Mouse (Mus musculus): ENCODE measurements around the gene Cdc42ep1. TPM values are rescaled to one million over a fixed set of nuclear protein-coding genes. Genes with fewer than 3 reads are reported as not detected.

The Cdc42ep1 gene
- polyA plus RNA-seq, 1 experiment from 2014 or later, result 13.1 TPM

GRCm38 (mm10) chr15:78868826-78869233 is 26.4 kb downstream of the Cdc42ep1 start:
- Histone ChIP-seq H3K4me3 (ENCODE audit: low read depth, low read length) (no peak overlapping the region), H3K4me2 (ENCODE audit: low read depth, low read length) (no peak overlapping the region), H3K4me1 (ENCODE audit: control insufficient read depth, low read depth, low read length) (no peaks in the 10 kb centered on the region), H3K9ac (ENCODE audit: low read depth, low read length) (no peak overlapping the region), H3K9me3 (replicated peaks; ENCODE audit: control insufficient read depth, low read length) (no peaks in the 10 kb centered on the region), H3K27ac (ENCODE audit: low read length) (no peak overlapping the region), H3K27me3 (ENCODE audit: control insufficient read depth, insufficient read depth, low read depth, low read length) (no peaks in the 10 kb centered on the region), H3K36me3 (ENCODE audit: control insufficient read depth, insufficient read depth) (no peaks in the 10 kb centered on the region)
- ATAC-seq (ENCODE audit: low read depth), result no peak
- 71% methylated on average over 7 of the region's 7 CpGs for WGBS (ENCODE audit: insufficient replicate concordance)

GRCm38 (mm10) chr15:78869775-78870174 is 27.4 kb downstream of the Cdc42ep1 start:
- Histone ChIP-seq H3K36me3 (ENCODE audit: control insufficient read depth, insufficient read depth) (no peaks in the 10 kb centered on the region), H3K27ac (ENCODE audit: low read length) (no peak overlapping the region), H3K4me1 (ENCODE audit: control insufficient read depth, low read depth, low read length) (no peaks in the 10 kb centered on the region), H3K4me2 (ENCODE audit: low read depth, low read length) (no peak overlapping the region), H3K27me3 (ENCODE audit: control insufficient read depth, insufficient read depth, low read depth, low read length) (no peaks in the 10 kb centered on the region), H3K9ac (ENCODE audit: low read depth, low read length) (no peak overlapping the region), H3K9me3 (replicated peaks; ENCODE audit: control insufficient read depth, low read length) (no peaks in the 10 kb centered on the region), H3K4me3 (ENCODE audit: low read depth, low read length) (no peak overlapping the region)
- ATAC-seq (ENCODE audit: low read depth), result no peak
- 15% methylated on average over 6 of the region's 6 CpGs for WGBS (ENCODE audit: insufficient replicate concordance)

- H3K9me3 ChIP-seq (replicated peaks; ENCODE audit: control insufficient read depth, low read length), result no peaks in the 10 kb centered on the region
- H3K9ac ChIP-seq (ENCODE audit: low read depth, low read length), result no peak overlapping the region
- H3K4me2 ChIP-seq (ENCODE audit: low read depth, low read length), result no peak overlapping the region
- no peak overlapping the region for H3K27ac ChIP-seq (ENCODE audit: low read length)
- WGBS (ENCODE audit: insufficient replicate concordance), result 56% methylated on average over 5 of the region's 5 CpGs
- H3K4me3 ChIP-seq (ENCODE audit: low read depth, low read length), result no peak overlapping the region
- H3K36me3 ChIP-seq (ENCODE audit: control insufficient read depth, insufficient read depth), result no peaks in the 10 kb centered on the region
- peaks cover 12% of the 10 kb centered on the region for H3K4me1 ChIP-seq (ENCODE audit: control insufficient read depth, low read depth, low read length)
- H3K27me3 ChIP-seq (ENCODE audit: control insufficient read depth, insufficient read depth, low read depth, low read length), result no peaks in the 10 kb centered on the region
- ATAC-seq (ENCODE audit: low read depth), result no peak
These were observed 29.7 kb downstream of the Cdc42ep1 start for GRCm38 (mm10) chr15:78872021-78872608.

- Histone ChIP-seq H3K4me2 (ENCODE audit: low read depth, low read length) (no peak overlapping the region), H3K4me1 (ENCODE audit: control insufficient read depth, low read depth, low read length) (peaks cover 20% of the 10 kb centered on the region), H3K9ac (ENCODE audit: low read depth, low read length) (no peak overlapping the region), H3K27me3 (ENCODE audit: control insufficient read depth, insufficient read depth, low read depth, low read length) (no peaks in the 10 kb centered on the region), H3K27ac (ENCODE audit: low read length) (no peak overlapping the region), H3K9me3 (replicated peaks; ENCODE audit: control insufficient read depth, low read length) (no peaks in the 10 kb centered on the region), H3K36me3 (ENCODE audit: control insufficient read depth, insufficient read depth) (no peaks in the 10 kb centered on the region), H3K4me3 (ENCODE audit: low read depth, low read length) (no peak overlapping the region)
- WGBS (ENCODE audit: insufficient replicate concordance), result 59% methylated on average over 13 of the region's 13 CpGs
- no peak for ATAC-seq (ENCODE audit: low read depth)
These were observed 31.5 kb downstream of the Cdc42ep1 start for GRCm38 (mm10) chr15:78873803-78874435.

GRCm38 (mm10) chr15:78874989-78875388 is 32.6 kb downstream of the Cdc42ep1 start:
- Histone ChIP-seq H3K9ac (ENCODE audit: low read depth, low read length) (no peak overlapping the region), H3K27me3 (ENCODE audit: control insufficient read depth, insufficient read depth, low read depth, low read length) (no peaks in the 10 kb centered on the region), H3K4me2 (ENCODE audit: low read depth, low read length) (no peak overlapping the region), H3K4me1 (ENCODE audit: control insufficient read depth, low read depth, low read length) (peaks cover 25% of the 10 kb centered on the region), H3K36me3 (ENCODE audit: control insufficient read depth, insufficient read depth) (no peaks in the 10 kb centered on the region), H3K4me3 (ENCODE audit: low read depth, low read length) (no peak overlapping the region), H3K9me3 (replicated peaks; ENCODE audit: control insufficient read depth, low read length) (no peaks in the 10 kb centered on the region), H3K27ac (ENCODE audit: low read length) (no peak overlapping the region)
- WGBS (ENCODE audit: insufficient replicate concordance), result 66% methylated on average over 8 of the region's 8 CpGs
- ATAC-seq (ENCODE audit: low read depth), result no peak

- H3K4me3 ChIP-seq (ENCODE audit: low read depth, low read length), result no peak overlapping the region
- peak overlapping the region; percentile 88 for H3K9ac ChIP-seq (ENCODE audit: low read depth, low read length)
- H3K36me3 ChIP-seq (ENCODE audit: control insufficient read depth, insufficient read depth), result no peaks in the 10 kb centered on the region
- H3K27ac ChIP-seq (ENCODE audit: low read length), result peak overlapping the region; percentile 96; the same call in 1 of the 2 replicates
- WGBS (ENCODE audit: insufficient replicate concordance), result 80% methylated on average over 5 of the region's 5 CpGs
- H3K27me3 ChIP-seq (ENCODE audit: control insufficient read depth, insufficient read depth, low read depth, low read length), result no peaks in the 10 kb centered on the region
- ATAC-seq (ENCODE audit: low read depth), result no peak
- no peaks in the 10 kb centered on the region for H3K9me3 ChIP-seq (replicated peaks; ENCODE audit: control insufficient read depth, low read length)
- H3K4me1 ChIP-seq (ENCODE audit: control insufficient read depth, low read depth, low read length), result peaks cover 25% of the 10 kb centered on the region
- H3K4me2 ChIP-seq (ENCODE audit: low read depth, low read length), result no peak overlapping the region; the same call in 1 of the 2 replicates
These were observed 33.1 kb downstream of the Cdc42ep1 start for GRCm38 (mm10) chr15:78875537-78875936.

GRCm38 (mm10) chr15:78876258-78876696 is 33.9 kb downstream of the Cdc42ep1 start:
- peak overlapping the region; percentile 96 for H3K27ac ChIP-seq (ENCODE audit: low read length)
- no peaks in the 10 kb centered on the region for H3K36me3 ChIP-seq (ENCODE audit: control insufficient read depth, insufficient read depth)
- peak overlapping the region; percentile 93 for H3K4me2 ChIP-seq (ENCODE audit: low read depth, low read length)
- peaks cover 25% of the 10 kb centered on the region for H3K4me1 ChIP-seq (ENCODE audit: control insufficient read depth, low read depth, low read length)
- WGBS (ENCODE audit: insufficient replicate concordance), result 0% methylated on average over 17 of the region's 17 CpGs
- peak overlapping the region; percentile 88 for H3K9ac ChIP-seq (ENCODE audit: low read depth, low read length)
- H3K27me3 ChIP-seq (ENCODE audit: control insufficient read depth, insufficient read depth, low read depth, low read length), result no peaks in the 10 kb centered on the region
- peak overlapping the region; percentile 89 for H3K4me3 ChIP-seq (ENCODE audit: low read depth, low read length)
- no peaks in the 10 kb centered on the region for H3K9me3 ChIP-seq (replicated peaks; ENCODE audit: control insufficient read depth, low read length)
- peak; percentile 33; the same call in 1 of the 2 replicates for ATAC-seq (ENCODE audit: low read depth)

GRCm38 (mm10) chr15:78876991-78877809 is 34.8 kb downstream of the Cdc42ep1 start, which contains the start of gene Gga1:
Gga1 (plus strand) TSS chr15:78877190.
- no peaks in the 10 kb centered on the region for H3K9me3 ChIP-seq (replicated peaks; ENCODE audit: control insufficient read depth, low read length)
- peak within 1 kb of the TSS; percentile 93 for H3K4me2 ChIP-seq (ENCODE audit: low read depth, low read length)
- H3K27me3 ChIP-seq (ENCODE audit: control insufficient read depth, insufficient read depth, low read depth, low read length), result no peaks in the 10 kb centered on the region
- ATAC-seq (ENCODE audit: low read depth), result peak; percentile 90
- peak within 1 kb of the TSS; percentile 89 for H3K4me3 ChIP-seq (ENCODE audit: low read depth, low read length)
- peak within 1 kb of the TSS; percentile 96 for H3K27ac ChIP-seq (ENCODE audit: low read length)
- WGBS (ENCODE audit: insufficient replicate concordance), result under 1% methylated on average over 75 of the region's 95 CpGs
- H3K9ac ChIP-seq (ENCODE audit: low read depth, low read length), result peak within 1 kb of the TSS; percentile 88
- no peaks in the 10 kb centered on the region; the same call in none of the 2 replicates for H3K36me3 ChIP-seq (ENCODE audit: control insufficient read depth, insufficient read depth)
- peaks cover 25% of the 10 kb centered on the region for H3K4me1 ChIP-seq (ENCODE audit: control insufficient read depth, low read depth, low read length)

All from liver, embryonic 16.5 days (tissue).